In the genomic region with DNA sequence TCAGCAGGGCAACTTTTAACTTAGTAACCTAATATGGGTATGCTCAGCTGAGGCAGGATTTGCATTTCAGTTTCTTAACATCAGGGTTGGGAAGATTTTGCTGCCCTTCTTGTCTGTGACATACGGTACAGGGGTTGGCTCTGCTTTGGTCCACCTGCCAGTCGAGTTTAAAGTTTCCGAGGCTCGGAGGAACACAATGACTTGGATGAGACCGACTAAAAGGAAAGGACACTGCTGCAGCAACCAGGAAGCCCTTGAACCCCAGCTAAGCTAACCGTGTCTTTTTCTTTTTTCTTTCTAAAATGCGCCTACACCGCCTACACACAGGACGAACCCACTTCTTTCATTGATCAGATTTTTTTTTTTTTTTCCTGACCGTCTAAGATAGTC, we compare ENCODE assay signal across 8 mouse cellular contexts. TPM values are rescaled to one million over a fixed set of nuclear protein-coding genes. Genes with fewer than 3 reads are reported as not detected.
DNase-seq lines count a peak whose midpoint lies in the region; ATAC-seq and TF ChIP-seq lines count a peak whose summit lies in the region.

TSS of gene Lurap1l (plus strand) at position 166 of the 390 bp plus-strand sequence.

- H3K9me3 ChIP-seq in E14TG2a.4 (ENCODE audit: low read length) = no peaks in the 10 kb centered on the region
- H3K9me3 ChIP-seq in forebrain, embryonic 15.5 days = no peaks in the 10 kb centered on the region

- H3K4me2 ChIP-seq in forebrain, embryonic 15.5 days (replicated peaks) = peak within 1 kb of the TSS; percentile 94

- H3K4me3 ChIP-seq in E14TG2a.4 (replicated peaks; ENCODE audit: low read length) = peak within 1 kb of the TSS; percentile 87
- H3K4me3 ChIP-seq in forebrain, embryonic 15.5 days = peak within 1 kb of the TSS; percentile 89
- H3K4me3 ChIP-seq in lung, adult 2 months (replicated peaks; ENCODE audit: extremely low read depth, low read depth, low read length) = peak within 1 kb of the TSS; percentile 77

- H3K27me3 ChIP-seq in E14TG2a.4 (ENCODE audit: insufficient read depth, low read length) = 0 out of 2 replicates have a peak, but pooled peaks cover 4% of the 10 kb centered on the region
- no peaks in the 10 kb centered on the region for H3K27me3 ChIP-seq in forebrain, embryonic 15.5 days

- ATAC-seq in forebrain, embryonic 15.5 days (replicated peaks) = peak; percentile 17; the same call in 1 of the 2 replicates

- TF ChIP-seq POLR2A in lung, adult 2 months (IDR thresholded peaks at IDR 0.05; ENCODE audit: borderline replicate concordance, extremely low read depth, low read depth, low read length) = peak; percentile 64; the same call in 1 of the 2 replicates

- H3K27ac ChIP-seq in forebrain, embryonic 15.5 days (replicated peaks) = peak within 1 kb of the TSS; percentile 91

- H3K36me3 ChIP-seq in E14TG2a.4 (ENCODE audit: insufficient read depth, low read length) = no peaks in the 10 kb centered on the region
- no peaks in the 10 kb centered on the region for H3K36me3 ChIP-seq in forebrain, embryonic 15.5 days

- H3K4me1 ChIP-seq in E14TG2a.4 (replicated peaks; ENCODE audit: low read depth, low read length) = peaks cover 16% of the 10 kb centered on the region
- peaks cover 12% of the 10 kb centered on the region for H3K4me1 ChIP-seq in forebrain, embryonic 15.5 days
- H3K4me1 ChIP-seq in lung, adult 2 months (ENCODE audit: control insufficient read depth, insufficient read depth, low read length) = peaks cover 8% of the 10 kb centered on the region

- WGBS in forebrain, embryonic 15.5 days = under 1% methylated on average over 10 of the region's 10 CpGs
- under 1% methylated on average over 10 of the region's 10 CpGs for WGBS in large intestine, adult 2 months
- under 1% methylated on average over 10 of the region's 10 CpGs for WGBS in lung, adult 2 months

- intact Hi-C loops in heart, postnatal 25 days (cut with DNase I) = loop anchor here (2.0 to 5.0 kb wide), 3 partner anchors 38 to 268 kb away; no protein-coding TSS in a partner anchor

- no peak for TF ChIP-seq CTCF in E14TG2a.4 (conservative IDR thresholded peaks at IDR 0.05; ENCODE audit: low read length)
- TF ChIP-seq CTCF in lung, adult 2 months (IDR thresholded peaks at IDR 0.05; ENCODE audit: insufficient read depth, low read length) = no peak

- H3K9ac ChIP-seq in forebrain, embryonic 15.5 days (replicated peaks) = peak within 1 kb of the TSS; percentile 76

- DNase-seq in adrenal gland, postnatal 25 days = peak; percentile 47
- DNase-seq in heart, postnatal 25 days (ENCODE audit: low spot score) = peak; percentile 7
- DNase-seq in large intestine, adult 2 months (ENCODE audit: low read depth, low spot score) = peak; percentile 86
- DNase-seq in lung, adult 2 months = peak; percentile 69
- peak; percentile 81 for DNase-seq in retina, postnatal 1 day
- DNase-seq in T-cell, adult 2 months (ENCODE audit: low spot score) = no peak

RNA-seq across cellular contexts. Expression of gene Lurap1l, which starts in this region (rescaled TPM):
- total RNA-seq in adrenal gland, postnatal 25 days (2021) = 7.0 and 7.8 TPM in 2 replicates
- polyA plus RNA-seq in forebrain, embryonic 15.5 days (2015; fragmentation: Nextera tagmentation; extraction: Ambion mirVana) = 4.6 and 4.9 TPM in 2 replicates
- total RNA-seq in heart, postnatal 25 days (2021) = 1 to 10 TPM; 2.0 to 2.1 TPM
- polyA plus RNA-seq in large intestine, adult 2 months (2012; rRNA removed) = 28.7 and 39.5 TPM in 2 replicates
- 28.3 and 28.9 TPM in 2 replicates for polyA plus RNA-seq in lung, adult 2 months (2012; rRNA removed)
